Mouse (Mus musculus) hindbrain, embryonic 10.5 days (tissue): Measurements from ENCODE around the gene Cd48. TPM values are rescaled to one million over a fixed set of nuclear protein-coding genes. Genes with fewer than 3 reads are reported as not detected.
"Not testable (repeated sequence)": the region's sequence is repeated elsewhere in the genome, so short reads cannot be mapped to it uniquely, and the experiment has no call there.

Experiments used
- DNase-seq: peaks from one replicate; pipeline ENCODE4 v3.0.0-alpha.2; 2017; ENCODE audit warnings: low spot score
- H3K27ac ChIP-seq: fragments of 300-500 bp; sonication (generic); 2 replicates; pipeline ENCODE4 v1.5.1; 2016; ENCODE audit warnings: mild to moderate bottlenecking, moderate library complexity
- H3K27me3 ChIP-seq: fragments of 300-500 bp; sonication (generic); 2 replicates; pipeline ENCODE4 v1.6.1; 2016; ENCODE audit warnings: mild to moderate bottlenecking; ENCODE audit not compliant: poor library complexity, insufficient read depth, severe bottlenecking
- H3K36me3 ChIP-seq: fragments of 300-500 bp; sonication (generic); 2 replicates; pipeline ENCODE4 v1.6.1; 2016; ENCODE audit warnings: mild to moderate bottlenecking, moderate library complexity
- H3K4me1 ChIP-seq: fragments of 300-500 bp; sonication (generic); replicated peaks from 2 replicates; pipeline ENCODE4 v1.6.1; 2016; ENCODE audit warnings: mild to moderate bottlenecking
- H3K4me3 ChIP-seq: fragments of 300-500 bp; sonication (generic); 2 replicates; pipeline ENCODE4 v1.5.1; 2016; ENCODE audit warnings: mild to moderate bottlenecking, moderate library complexity
- H3K9me3 ChIP-seq: fragments of 300-500 bp; sonication (generic); 2 replicates; pipeline ENCODE4 v1.6.1; 2016; ENCODE audit warnings: mild to moderate bottlenecking, moderate library complexity
- whole genome bisulfite sequencing: fragments of 180-500 bp; shearing (Covaris S2); methylation state at CpG from one replicate; pipeline ENCODE4 v1.1.7; 2016; 5-methylcytosine and 5-hydroxymethylcytosine counted together
- polyA plus RNA-seq: library from polyadenylated mRNA; unstranded; fragments of >200 nt; fragmentation: Nextera tagmentation; extraction: Ambion mirVana; gene quantifications from 2 replicates; pipeline ENCODE4 v1.2.1, GENCODE M21; 2016

Cd48 gene
- polyA plus RNA-seq, 1 experiment from 2014 or later, result 0.46 TPM

- no peak for DNase-seq
- no peaks in the 10 kb centered on the region for H3K4me1 ChIP-seq
- no peaks in the 10 kb centered on the region for H3K9me3 ChIP-seq
- no peaks in the 10 kb centered on the region for H3K36me3 ChIP-seq
- H3K27ac ChIP-seq, result no peak overlapping the region
- H3K4me3 ChIP-seq, result no peak overlapping the region
- WGBS, result 86% methylated on average over 2 of the region's 2 CpGs
- H3K27me3 ChIP-seq, result no peaks in the 10 kb centered on the region
Observed at GRCm38 (mm10) chr1:171663757-171664156, 18.1 kb upstream of the Cd48 start.

DNA sequence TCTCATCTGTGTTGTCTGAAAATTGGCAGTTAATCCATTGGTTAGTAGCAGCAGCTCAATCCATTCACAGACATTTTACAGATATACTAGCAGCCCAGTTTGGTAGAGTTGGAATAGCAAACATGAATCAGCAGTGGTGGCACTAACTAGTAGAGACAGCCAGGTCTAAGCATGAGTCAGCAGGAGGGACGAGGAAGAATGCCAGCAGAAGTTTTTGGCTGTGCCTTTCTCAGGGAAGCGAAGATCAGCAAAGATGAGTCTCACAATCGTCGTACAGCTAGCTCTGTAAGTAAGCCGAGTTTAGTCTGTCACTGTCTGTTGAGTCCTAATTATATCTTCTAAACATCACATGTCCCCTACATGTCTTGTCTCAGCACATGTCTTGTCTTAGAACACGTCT, 15.5 kb upstream of the Cd48 start:
- no peak for DNase-seq
- no peaks in the 10 kb centered on the region for H3K27me3 ChIP-seq
- H3K4me1 ChIP-seq, result no peaks in the 10 kb centered on the region
- no peak overlapping the region for H3K27ac ChIP-seq
- no peaks in the 10 kb centered on the region for H3K36me3 ChIP-seq
- no peak overlapping the region for H3K4me3 ChIP-seq
- H3K9me3 ChIP-seq, result no peaks in the 10 kb centered on the region
- WGBS, result 87% methylated on average over 6 of the region's 6 CpGs

GRCm38 (mm10) chr1:171667160-171667559, 14.6 kb upstream of the Cd48 start:
- Histone ChIP-seq H3K27me3 (no peaks in the 10 kb centered on the region), H3K9me3 (no peaks in the 10 kb centered on the region), H3K4me1 (no peaks in the 10 kb centered on the region), H3K36me3 (no peaks in the 10 kb centered on the region), H3K4me3 (no peak overlapping the region), H3K27ac (no peak overlapping the region)
- WGBS, result 87% methylated on average over 1 of the region's 1 CpGs
- no peak for DNase-seq

DNA sequence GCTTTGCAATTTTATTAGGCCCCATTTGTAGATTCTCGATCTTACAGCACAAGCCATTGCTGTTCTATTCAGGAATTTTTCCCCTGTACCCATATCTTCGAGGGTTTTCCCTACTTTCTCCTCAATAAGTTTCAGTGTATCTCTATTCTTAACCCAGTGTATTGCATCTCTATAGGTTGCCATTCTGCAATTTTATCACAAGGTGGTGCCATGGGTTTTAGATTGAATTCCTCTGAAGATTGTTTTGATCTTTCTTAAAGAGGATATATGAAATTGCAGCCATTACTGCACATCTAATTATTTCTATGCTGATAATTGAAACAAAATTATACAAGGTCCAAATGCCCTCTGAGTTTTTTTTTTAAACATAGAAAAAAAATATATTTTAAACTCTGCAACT, 9.4 kb upstream of the Cd48 start:
- 83% methylated on average over 2 of the region's 2 CpGs for WGBS
- DNase-seq, H3K27me3 ChIP-seq, H3K27ac ChIP-seq, H3K4me3 ChIP-seq, H3K4me1 ChIP-seq, H3K9me3 ChIP-seq, H3K36me3 ChIP-seq: not testable (repeated sequence)

- Histone ChIP-seq H3K4me1 (no peaks in the 10 kb centered on the region), H3K27me3 (no peaks in the 10 kb centered on the region), H3K27ac (no peak overlapping the region), H3K4me3 (no peak overlapping the region), H3K9me3 (no peaks in the 10 kb centered on the region), H3K36me3 (no peaks in the 10 kb centered on the region)
- DNase-seq, result no peak
- 74% methylated on average over 5 of the region's 5 CpGs for WGBS
Observed at GRCm38 (mm10) chr1:171672854-171673475, 8.8 kb upstream of the Cd48 start.

DNA sequence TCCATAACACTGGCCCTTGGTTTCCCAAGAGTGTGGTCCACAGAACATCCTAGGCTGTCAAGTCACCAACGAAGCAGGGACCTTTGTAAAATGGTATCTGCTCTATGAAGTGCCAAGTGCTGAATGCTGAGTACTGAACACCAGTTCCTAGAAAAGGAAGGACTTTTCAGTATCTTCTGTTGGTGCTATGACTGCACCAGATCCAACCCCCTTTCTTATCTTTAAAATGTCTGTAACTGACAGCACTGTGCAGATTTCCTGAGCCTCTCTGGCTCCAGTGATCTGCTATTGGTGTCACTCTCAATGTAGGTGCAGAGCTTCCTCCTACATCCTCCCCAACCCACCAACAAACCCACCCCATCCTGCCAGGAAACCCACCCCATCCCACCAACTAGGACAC, 7.3 kb upstream of the Cd48 start:
- no peak overlapping the region for H3K27ac ChIP-seq
- no peaks in the 10 kb centered on the region for H3K36me3 ChIP-seq
- DNase-seq, result no peak
- H3K9me3 ChIP-seq, result no peaks in the 10 kb centered on the region
- WGBS, result 70% methylated on average over 1 of the region's 1 CpGs
- no peak overlapping the region for H3K4me3 ChIP-seq
- no peaks in the 10 kb centered on the region for H3K27me3 ChIP-seq
- H3K4me1 ChIP-seq, result no peaks in the 10 kb centered on the region

- Histone ChIP-seq H3K9me3 (no peaks in the 10 kb centered on the region), H3K4me3 (no peak overlapping the region), H3K27me3 (no peaks in the 10 kb centered on the region), H3K4me1 (no peaks in the 10 kb centered on the region), H3K36me3 (no peaks in the 10 kb centered on the region), H3K27ac (no peak overlapping the region)
- WGBS, result 83% methylated on average over 1 of the region's 1 CpGs
- DNase-seq, result no peak
Observed at GRCm38 (mm10) chr1:171677721-171678120, 4.1 kb upstream of the Cd48 start.

DNA sequence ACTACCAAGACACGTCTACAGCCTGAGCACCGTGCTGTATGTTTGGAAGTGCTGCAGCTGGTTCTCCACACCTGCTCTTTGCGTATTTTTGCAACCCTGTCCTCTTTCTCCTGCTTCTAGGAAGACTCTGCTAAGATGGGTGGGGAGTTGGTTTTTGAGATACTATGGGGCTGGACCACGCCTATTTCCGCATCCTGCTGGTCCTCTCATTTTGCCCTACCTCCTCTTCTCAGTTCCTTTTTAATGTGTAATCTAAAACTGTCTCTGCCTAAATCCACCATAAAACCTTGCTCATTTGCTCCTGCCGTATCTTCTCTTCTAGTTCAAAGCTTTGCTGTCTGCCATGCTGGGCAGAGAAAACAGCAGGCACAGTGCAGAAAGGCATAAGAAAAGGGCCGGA, 800 bp upstream of the Cd48 start:
- Histone ChIP-seq H3K9me3 (no peaks in the 10 kb centered on the region), H3K4me1 (no peaks in the 10 kb centered on the region), H3K27ac (no peak overlapping the region), H3K4me3 (no peak overlapping the region), H3K27me3 (no peaks in the 10 kb centered on the region), H3K36me3 (no peaks in the 10 kb centered on the region)
- 91% methylated on average over 7 of the region's 7 CpGs for WGBS
- DNase-seq, result no peak

DNA sequence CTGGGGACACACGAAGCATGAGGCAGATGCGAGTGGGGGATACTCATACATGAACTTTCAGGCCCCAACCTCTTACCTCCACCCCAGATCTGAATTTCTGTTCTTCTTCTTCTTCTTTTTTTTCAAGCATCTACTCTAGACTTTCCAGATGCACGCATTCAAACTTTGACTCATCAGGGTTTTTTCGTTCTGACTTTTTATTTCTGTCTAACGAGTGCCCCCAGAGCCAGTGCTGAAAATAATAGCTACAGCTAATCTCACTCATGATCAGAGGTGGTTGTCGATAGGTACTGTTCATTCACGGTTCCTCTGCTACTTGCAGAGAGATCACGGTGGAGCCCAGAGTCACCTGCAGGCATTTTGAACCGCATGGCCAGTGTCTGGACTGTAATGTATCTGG, 3.1 kb downstream of the Cd48 start:
- Histone ChIP-seq H3K27ac (no peak overlapping the region), H3K4me3 (no peak overlapping the region), H3K27me3 (no peaks in the 10 kb centered on the region), H3K9me3 (no peaks in the 10 kb centered on the region), H3K4me1 (no peaks in the 10 kb centered on the region), H3K36me3 (no peaks in the 10 kb centered on the region)
- DNase-seq, result no peak
- WGBS, result 94% methylated on average over 9 of the region's 9 CpGs

DNA sequence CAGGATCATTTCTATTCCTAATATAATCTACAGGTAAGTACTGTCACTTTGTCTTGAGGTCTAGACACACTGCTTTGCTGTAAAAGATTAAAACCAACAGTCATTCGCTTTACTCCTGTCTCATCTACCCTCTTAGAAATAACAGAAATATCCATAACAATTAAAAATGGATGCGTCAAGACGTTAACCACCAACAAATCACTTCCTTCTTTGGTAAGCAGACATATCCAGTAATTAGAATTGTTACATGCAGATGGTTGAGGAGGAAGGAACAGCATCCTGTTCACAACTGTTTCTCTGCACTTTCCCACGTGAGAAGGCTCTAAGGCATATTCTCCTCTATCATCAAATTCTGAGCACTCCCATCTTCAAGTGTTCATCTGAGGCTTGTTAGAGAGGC, 5.5 kb downstream of the Cd48 start:
- no peaks in the 10 kb centered on the region for H3K36me3 ChIP-seq
- no peak for DNase-seq
- H3K27me3 ChIP-seq, result no peaks in the 10 kb centered on the region
- H3K9me3 ChIP-seq, result no peaks in the 10 kb centered on the region
- no peak overlapping the region for H3K4me3 ChIP-seq
- WGBS, result 92% methylated on average over 4 of the region's 4 CpGs
- no peaks in the 10 kb centered on the region for H3K4me1 ChIP-seq
- no peak overlapping the region for H3K27ac ChIP-seq

GRCm38 (mm10) chr1:171693918-171694317, 12.1 kb downstream of the Cd48 start:
- Histone ChIP-seq H3K9me3 (peaks cover 4% of the 10 kb centered on the region; the same call in 1 of the 2 replicates), H3K27ac (no peak overlapping the region), H3K27me3 (no peaks in the 10 kb centered on the region), H3K4me1 (no peaks in the 10 kb centered on the region), H3K36me3 (no peaks in the 10 kb centered on the region), H3K4me3 (no peak overlapping the region)
- WGBS, result 77% methylated on average over 1 of the region's 1 CpGs
- DNase-seq, result no peak

DNA sequence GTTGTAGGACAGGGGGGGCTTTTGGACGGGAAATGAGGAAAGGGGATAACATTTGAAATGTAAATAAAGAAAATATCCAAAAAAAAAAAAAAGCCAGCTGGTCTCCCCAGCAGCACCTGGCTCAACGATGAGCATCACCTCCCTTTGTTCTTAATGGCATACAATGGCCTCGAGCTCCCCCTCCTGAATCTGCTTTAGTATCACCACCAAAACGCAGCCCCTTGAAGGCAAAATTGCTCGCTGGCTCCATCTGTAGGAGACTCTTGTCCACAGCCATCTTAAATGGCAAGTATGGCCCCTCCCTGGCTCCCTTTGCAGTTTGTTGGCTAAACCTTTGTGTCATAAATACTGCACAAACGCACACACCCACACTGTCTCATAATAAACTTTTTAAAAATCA, 17.2 kb downstream of the Cd48 start:
- Histone ChIP-seq H3K9me3 (no peaks in the 10 kb centered on the region), H3K27ac (no peak overlapping the region), H3K4me3 (no peak overlapping the region), H3K36me3 (no peaks in the 10 kb centered on the region), H3K4me1 (no peaks in the 10 kb centered on the region), H3K27me3 (no peaks in the 10 kb centered on the region)
- peak; percentile 44 for DNase-seq
- WGBS, result 20% methylated on average over 6 of the region's 6 CpGs

GRCm38 (mm10) chr1:171713736-171714135, 31.9 kb downstream of the Cd48 start:
- H3K36me3 ChIP-seq, result not testable (repeated sequence)
- WGBS, result 79% methylated on average over 1 of the region's 1 CpGs

DNA sequence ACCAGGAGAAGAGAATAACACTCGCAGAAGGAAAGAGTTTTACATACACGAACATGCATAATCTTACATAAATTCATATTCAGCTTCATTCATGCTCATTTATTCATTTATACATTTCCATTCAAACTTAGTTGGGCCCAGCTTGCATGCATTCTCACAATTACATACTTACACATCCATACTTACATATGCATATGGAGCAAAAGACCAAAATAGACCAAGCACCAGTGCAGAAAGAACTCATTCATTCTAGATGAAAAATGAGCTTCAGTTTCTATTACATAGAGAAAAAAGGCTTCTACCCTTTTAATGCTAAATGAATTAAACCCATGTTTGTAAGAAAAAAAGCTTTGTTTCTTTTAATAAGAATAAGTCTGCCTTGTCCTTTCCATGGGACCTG, 33.6 kb downstream of the Cd48 start:
- Histone ChIP-seq H3K4me3 (no peak overlapping the region), H3K27ac (no peak overlapping the region), H3K4me1 (no peaks in the 10 kb centered on the region), H3K27me3 (no peaks in the 10 kb centered on the region), H3K9me3 (no peaks in the 10 kb centered on the region), H3K36me3 (no peaks in the 10 kb centered on the region)
- no peak for DNase-seq
- 83% methylated on average over 2 of the region's 2 CpGs for WGBS

More at GRCm38 (mm10) chr1:171713736-171714135, 31.9 kb downstream of the Cd48 start:
- H3K4me1 ChIP-seq, DNase-seq, H3K27me3 ChIP-seq, H3K9me3 ChIP-seq, H3K27ac ChIP-seq, H3K4me3 ChIP-seq: not testable (repeated sequence)
